Mouse (Mus musculus): ENCODE measurements around the gene Ndufs2.

DNA sequence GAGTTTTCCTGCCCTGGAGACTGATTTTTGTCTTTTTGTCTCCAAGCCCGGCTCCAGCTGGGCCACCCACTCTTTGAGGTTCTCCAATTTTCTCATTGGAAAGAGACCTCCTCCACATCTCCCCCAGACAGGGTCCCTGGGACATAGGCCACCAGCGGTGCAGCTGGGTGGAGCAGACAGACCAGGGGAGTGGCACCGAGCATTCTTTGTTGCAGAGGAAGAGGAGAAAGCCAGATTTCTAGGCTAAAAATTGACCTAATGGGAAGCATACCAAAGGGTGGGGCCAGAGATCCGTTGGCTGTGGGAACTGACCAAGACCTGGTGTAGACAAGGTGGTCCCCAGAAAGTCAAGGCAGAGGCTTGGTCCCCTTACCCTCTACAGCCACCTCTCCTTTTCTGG is 3.3 kb downstream of the Ndufs2 start:
- TF ChIP-seq TAL1 (conservative IDR thresholded peaks at IDR 0.05; ENCODE audit: low read depth, low read length) (no peak), GATA1 (IDR thresholded peaks at IDR 0.05; ENCODE audit: borderline replicate concordance, low read length) (no peak), CTCF (IDR thresholded peaks at IDR 0.05; ENCODE audit: low read depth, low read length) (no peak)

Measured in G1E (cell line).